8 mouse cellular contexts compared by ENCODE assay signal in genomic region chr17:8283526-8284253, GRCm38 (mm10). TPM values are rescaled to one million over a fixed set of nuclear protein-coding genes. Genes with fewer than 3 reads are reported as not detected.
A peak's percentile ranks its signal among the peaks of the same experiment; 100 is the strongest.
DNase-seq lines count a peak whose midpoint lies in the region; ATAC-seq and TF ChIP-seq lines count a peak whose summit lies in the region.

No protein-coding gene starts in this region.

- H3K9me3 ChIP-seq in MEL (replicated peaks; ENCODE audit: insufficient read depth, low read length) = no peaks in the 10 kb centered on the region
- H3K9me3 ChIP-seq in hindbrain, embryonic 10.5 days = no peaks in the 10 kb centered on the region
- H3K9me3 ChIP-seq in lung, postnatal 0 days (ENCODE audit: low read length) = no peaks in the 10 kb centered on the region

- DNase-seq in MEL (ENCODE audit: low read depth, low spot score) = peak; percentile 96
- peak; percentile 95 to 98 for DNase-seq in cerebellum, adult 2 months
- peak; percentile 95 for DNase-seq in forelimb bud, embryonic 11.5 days (ENCODE audit: low read depth, low spot score)
- peak; percentile 95 for DNase-seq in hindbrain, embryonic 10.5 days (ENCODE audit: low spot score)
- peak; percentile 96 for DNase-seq in layer of hippocampus, adult 9-11 months
- peak; percentile 98 for DNase-seq in lung, postnatal 0 days (ENCODE audit: low spot score)
- peak; percentile 90 for DNase-seq in ovary, postnatal 14 days (ENCODE audit: low spot score)
- peak; percentile 96 for DNase-seq in thymus, postnatal 14 days

- peaks cover 4 to 7% of the 10 kb centered on the region in 2 experiments; a peak in 3 of 4 replicates for H3K4me1 ChIP-seq in MEL (ENCODE audit: control insufficient read depth in 1 of 2, insufficient read depth in 2 of 2, low read length in 2 of 2)
- no peaks in the 10 kb centered on the region; the same call in 1 of the 2 replicates for H3K4me1 ChIP-seq in cerebellum, adult 2 months (ENCODE audit: control insufficient read depth, insufficient read depth, low read length)
- peaks cover 20% of the 10 kb centered on the region for H3K4me1 ChIP-seq in hindbrain, embryonic 10.5 days (replicated peaks)
- peaks cover 8% of the 10 kb centered on the region; the same call in 1 of the 2 replicates for H3K4me1 ChIP-seq in lung, postnatal 0 days (ENCODE audit: insufficient read depth, low read depth, low read length)

- peak; percentile 86 to 89 for TF ChIP-seq POLR2A in MEL (IDR thresholded peaks at IDR 0.05; ENCODE audit: control insufficient read depth in 1 of 2, insufficient read depth in 1 of 2, low read depth in 1 of 2, low read length in 2 of 2, poor library complexity in 1 of 2)
- TF ChIP-seq POLR2A in cerebellum, adult 2 months (IDR thresholded peaks at IDR 0.05; ENCODE audit: borderline replicate concordance, insufficient read depth, low read length) = peak; percentile 95

- TF ChIP-seq CTCF in MEL (IDR thresholded peaks at IDR 0.05 in 2 of 3, conservative IDR thresholded peaks at IDR 0.05 in 1 of 3; ENCODE audit: control insufficient read depth in 1 of 3, insufficient read depth in 1 of 3, low read depth in 2 of 3, low read length in 3 of 3, poor library complexity in 1 of 3, severe bottlenecking in 1 of 3) = peak in 1 of 3 experiments; percentile 12; a peak in 1 of 6 replicates
- TF ChIP-seq CTCF in cerebellum, adult 2 months (IDR thresholded peaks at IDR 0.05; ENCODE audit: borderline replicate concordance, insufficient read depth, low read depth, low read length) = peak; percentile 20; the same call in 1 of the 2 replicates
- peak; percentile 61 for TF ChIP-seq CTCF in lung, postnatal 0 days (IDR thresholded peaks at IDR 0.05)

- no peak for TF ChIP-seq EP300 in MEL (IDR thresholded peaks at IDR 0.05; ENCODE audit: low read depth in 1 of 2, low read length in 2 of 2)
- TF ChIP-seq EP300 in lung, postnatal 0 days (IDR thresholded peaks at IDR 0.05) = no peak

- H3K27ac ChIP-seq in MEL (ENCODE audit: control insufficient read depth, low read depth, low read length) = peak overlapping the region; percentile 78
- H3K27ac ChIP-seq in cerebellum, adult 2 months (ENCODE audit: insufficient read depth, low read length) = peak overlapping the region; percentile 97
- H3K27ac ChIP-seq in hindbrain, embryonic 10.5 days = peak overlapping the region; percentile 95
- H3K27ac ChIP-seq in lung, postnatal 0 days (ENCODE audit: low read length) = peak overlapping the region; percentile 97

- no peaks in the 10 kb centered on the region for H3K27me3 ChIP-seq in MEL (ENCODE audit: control insufficient read depth in 1 of 2, insufficient read depth in 2 of 2, low read length in 2 of 2)
- H3K27me3 ChIP-seq in cerebellum, adult 2 months (ENCODE audit: control insufficient read depth, insufficient read depth, low read length) = no peaks in the 10 kb centered on the region
- peaks cover 25% of the 10 kb centered on the region for H3K27me3 ChIP-seq in hindbrain, embryonic 10.5 days (ENCODE audit: insufficient read depth, poor library complexity, severe bottlenecking)
- H3K27me3 ChIP-seq in lung, postnatal 0 days (replicated peaks; ENCODE audit: insufficient read depth, low read length) = no peaks in the 10 kb centered on the region

- peak overlapping the region; percentile 97 for H3K4me2 ChIP-seq in lung, postnatal 0 days (replicated peaks; ENCODE audit: low read depth, low read length)

- H3K4me3 ChIP-seq in MEL (ENCODE audit: control insufficient read depth in 1 of 2, insufficient read depth in 1 of 2, low read depth in 2 of 2, low read length in 2 of 2) = peak overlapping the region; percentile 93 to 95
- H3K4me3 ChIP-seq in cerebellum, adult 2 months (replicated peaks; ENCODE audit: insufficient read depth, low read depth, low read length) = peak overlapping the region; percentile 73
- peak overlapping the region; percentile 89 for H3K4me3 ChIP-seq in hindbrain, embryonic 10.5 days
- peak overlapping the region; percentile 80 for H3K4me3 ChIP-seq in lung, postnatal 0 days (ENCODE audit: low read depth, low read length)

- under 1% methylated on average over 77 of the region's 77 CpGs for WGBS in cerebellum, adult 2 months
- under 1% methylated on average over 77 of the region's 77 CpGs for WGBS in hindbrain, embryonic 10.5 days
- under 1% methylated on average over 63 of the region's 77 CpGs for WGBS in lung, postnatal 0 days

- H3K79me2 ChIP-seq in MEL (ENCODE audit: control insufficient read depth, insufficient read depth, low read length, poor library complexity) = peaks cover 21% of the 10 kb centered on the region

- no peak for TF ChIP-seq RAD21 in MEL (IDR thresholded peaks at IDR 0.05; ENCODE audit: low read depth, low read length)

- ATAC-seq in lung, postnatal 0 days = peak; percentile 97

- H3K9ac ChIP-seq in MEL (ENCODE audit: control insufficient read depth, low read depth, low read length, poor library complexity, severe bottlenecking) = peak overlapping the region; percentile 90
- peak overlapping the region; percentile 76 for H3K9ac ChIP-seq in lung, postnatal 0 days (replicated peaks; ENCODE audit: low read depth)

- peaks cover 0 to 8% of the 10 kb centered on the region in 2 experiments; a peak in 2 of 4 replicates for H3K36me3 ChIP-seq in MEL (ENCODE audit: control insufficient read depth in 1 of 2, insufficient read depth in 2 of 2, low read length in 2 of 2)
- no peaks in the 10 kb centered on the region for H3K36me3 ChIP-seq in hindbrain, embryonic 10.5 days
- no peaks in the 10 kb centered on the region for H3K36me3 ChIP-seq in lung, postnatal 0 days (ENCODE audit: insufficient read depth, low read length)

TF ChIP-seq in MEL, 35 proteins besides CTCF, POLR2A, EP300 and RAD21 (continues in another document):
- TF ChIP-seq HCFC1 (IDR thresholded peaks at IDR 0.05; ENCODE audit: low read depth, low read length) (peak; percentile 80), TCF12 (IDR thresholded peaks at IDR 0.05; ENCODE audit: low read depth, low read length) (peak; percentile 63; the same call in 1 of the 2 replicates), GABPA (IDR thresholded peaks at IDR 0.05; ENCODE audit: low read depth, low read length) (no peak), CHD1 (IDR thresholded peaks at IDR 0.05; ENCODE audit: low read depth, low read length) (no peak), MEF2A (IDR thresholded peaks at IDR 0.05; ENCODE audit: extremely low read depth, insufficient replicate concordance, low read depth, low read length, poor library complexity, severe bottlenecking) (no peak), MYC (IDR thresholded peaks at IDR 0.05; ENCODE audit: low read depth, low read length) (no peak), ZNF384 (IDR thresholded peaks at IDR 0.05; ENCODE audit: low read depth, low read length) (no peak), KAT2A (conservative IDR thresholded peaks at IDR 0.05; ENCODE audit: low read depth, low read length) (no peak), USF1 (IDR thresholded peaks at IDR 0.05; ENCODE audit: low read depth, low read length) (no peak), SIN3A (IDR thresholded peaks at IDR 0.05; ENCODE audit: low read length) (peak; percentile 74), MAFK (IDR thresholded peaks at IDR 0.05; ENCODE audit: borderline replicate concordance, low read depth, low read length) (no peak), POLR2AphosphoS2 (IDR thresholded peaks at IDR 0.05; ENCODE audit: low read length) (peak; percentile 57; the same call in 1 of the 2 replicates), E2F4 (IDR thresholded peaks at IDR 0.05; ENCODE audit: borderline replicate concordance, low read depth, low read length) (no peak), MAZ (IDR thresholded peaks at IDR 0.05; ENCODE audit: low read depth, low read length) (no peak), ZKSCAN1 (IDR thresholded peaks at IDR 0.05; ENCODE audit: low read depth, low read length) (no peak), ETS1 (IDR thresholded peaks at IDR 0.05; ENCODE audit: low read depth, low read length) (peak; percentile 50; the same call in 1 of the 2 replicates), BHLHE40 (IDR thresholded peaks at IDR 0.05; ENCODE audit: borderline replicate concordance, low read depth, low read length) (no peak), NELFE (IDR thresholded peaks at IDR 0.05; ENCODE audit: low read depth, low read length) (peak; percentile 82), ZMIZ1 (IDR thresholded peaks at IDR 0.05; ENCODE audit: low read depth, low read length) (peak; percentile 73; the same call in 1 of the 2 replicates)

RNA-seq across cellular contexts. Expression of gene Mpc1, which starts 1.0 kb away (rescaled TPM):
- total RNA-seq in MEL (2012; rRNA removed) = 89.6 and 105 TPM in 2 replicates
- 10 to 100 TPM in 1 of 2 experiments, not detected in 1; 56.2 TPM for polyA plus RNA-seq in MEL (2012; ENCODE audit: insufficient read depth in 1 of 2, insufficient read length in 2 of 2, low read depth in 1 of 2, low replicate concordance in 2 of 2, missing spikeins in 1 of 2)
- polyA plus RNA-seq in cerebellum, adult 2 months (2012; rRNA removed) = 524 and 528 TPM in 2 replicates
- polyA plus RNA-seq in hindbrain, embryonic 10.5 days (2016; fragmentation: Nextera tagmentation; extraction: Ambion mirVana) = 79.5 and 106 TPM in 2 replicates
- 283 and 288 TPM in 2 replicates for polyA plus RNA-seq in lung, postnatal 0 days (2015; fragmentation: Nextera tagmentation; extraction: Ambion mirVana)

RNA-seq across cellular contexts. Expression of gene Sft2d1, which starts 27.2 kb away (rescaled TPM):
- 87.9 and 88.0 TPM in 2 replicates for total RNA-seq in MEL (2012; rRNA removed)
- 100 to 1,000 TPM in 1 of 2 experiments, not detected in 1; 101 TPM for polyA plus RNA-seq in MEL (2012; ENCODE audit: insufficient read depth in 1 of 2, insufficient read length in 2 of 2, low read depth in 1 of 2, low replicate concordance in 2 of 2, missing spikeins in 1 of 2)
- polyA plus RNA-seq in cerebellum, adult 2 months (2012; rRNA removed) = 116 and 118 TPM in 2 replicates
- 76.0 and 97.4 TPM in 2 replicates for polyA plus RNA-seq in hindbrain, embryonic 10.5 days (2016; fragmentation: Nextera tagmentation; extraction: Ambion mirVana)
- 113 and 115 TPM in 2 replicates for polyA plus RNA-seq in lung, postnatal 0 days (2015; fragmentation: Nextera tagmentation; extraction: Ambion mirVana)

RNA-seq across cellular contexts. Expression of gene Ccr6, which starts 47.8 kb away (rescaled TPM):
- not detected in 2 replicates for total RNA-seq in MEL (2012; rRNA removed)
- polyA plus RNA-seq in MEL (2012; ENCODE audit: insufficient read depth in 1 of 2, insufficient read length in 2 of 2, low read depth in 1 of 2, low replicate concordance in 2 of 2, missing spikeins in 1 of 2) = not detected
- polyA plus RNA-seq in cerebellum, adult 2 months (2012; rRNA removed) = not detected in 2 replicates
- polyA plus RNA-seq in hindbrain, embryonic 10.5 days (2016; fragmentation: Nextera tagmentation; extraction: Ambion mirVana) = 0.14 TPM in 1 of 2 replicates, not detected in the other
- 0.38 and 0.56 TPM in 2 replicates for polyA plus RNA-seq in lung, postnatal 0 days (2015; fragmentation: Nextera tagmentation; extraction: Ambion mirVana)

RNA-seq across cellular contexts. Expression of gene Prr18, which starts 53.6 kb away (rescaled TPM):
- 0.03 and 0.04 TPM in 2 replicates for total RNA-seq in MEL (2012; rRNA removed)
- under 1 TPM in 1 of 2 experiments, not detected in 1; 0.10 TPM for polyA plus RNA-seq in MEL (2012; ENCODE audit: insufficient read depth in 1 of 2, insufficient read length in 2 of 2, low read depth in 1 of 2, low replicate concordance in 2 of 2, missing spikeins in 1 of 2)
- 57.9 and 78.1 TPM in 2 replicates for polyA plus RNA-seq in cerebellum, adult 2 months (2012; rRNA removed)
- polyA plus RNA-seq in hindbrain, embryonic 10.5 days (2016; fragmentation: Nextera tagmentation; extraction: Ambion mirVana) = 0.44 and 0.89 TPM in 2 replicates
- 7.6 and 7.7 TPM in 2 replicates for polyA plus RNA-seq in lung, postnatal 0 days (2015; fragmentation: Nextera tagmentation; extraction: Ambion mirVana)

Comparison
In these comparisons a context has a peak if more than half of its experiments do, and no peak if none do; other contexts are left out.
1. Peak in every context shown above with its lines: DNase-seq, ATAC-seq, H3K4me3 ChIP-seq and H3K27ac ChIP-seq.